Mouse (Mus musculus): ENCODE results near the gene Rhbdf1. TPM values are rescaled to one million over a fixed set of nuclear protein-coding genes. Genes with fewer than 3 reads are reported as not detected.
A peak's percentile ranks its signal among the peaks of the same experiment; 100 is the strongest.

The Rhbdf1 gene
- 10 to 100 TPM; 17.8 to 17.9 TPM for total RNA-seq (2021)
- long read RNA-seq, experiment 1, transcript Rhbdf1-201 (18 exons, 2,946 nt), result major isoform, 6 of 35 reads
- long read RNA-seq, experiment 1, partial matches to known transcripts, result 4 of 35 reads
- long read RNA-seq, experiment 1, other reads (novel, unspliced or antisense), result 25 of 35 reads
- long read RNA-seq, experiment 2, partial matches to known transcripts, result 2 of 18 reads
- long read RNA-seq, experiment 2, other reads (novel, unspliced or antisense), result 14 of 18 reads

DNA sequence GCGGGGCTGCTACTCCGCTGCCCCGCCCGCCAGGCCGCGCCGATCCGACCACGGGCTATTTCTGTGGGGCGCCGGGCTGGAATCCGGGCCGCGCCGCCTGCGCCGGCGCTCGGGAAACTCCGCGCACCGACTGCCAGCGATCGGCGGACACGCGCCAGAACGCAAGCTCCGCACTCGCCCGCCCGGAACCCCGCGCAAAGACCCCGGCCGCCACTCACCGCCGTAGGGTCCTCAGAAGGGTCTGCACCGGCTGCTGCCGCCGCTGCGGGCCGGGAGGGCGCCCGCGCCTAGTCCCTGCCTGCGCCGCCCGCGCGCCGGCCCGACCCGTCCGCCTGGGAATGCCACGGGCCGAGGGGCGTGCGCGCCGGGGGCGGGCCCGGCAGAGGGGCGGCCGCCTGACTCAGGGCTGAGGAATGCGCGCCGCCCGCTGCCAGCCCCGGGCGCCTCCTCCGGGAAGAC lies at the start of gene Rhbdf1:
Rhbdf1 (minus strand) TSS at position 350 of the 459 bp plus-strand sequence.
- peak; percentile 47 for DNase-seq (ENCODE audit: low spot score)

DNA sequence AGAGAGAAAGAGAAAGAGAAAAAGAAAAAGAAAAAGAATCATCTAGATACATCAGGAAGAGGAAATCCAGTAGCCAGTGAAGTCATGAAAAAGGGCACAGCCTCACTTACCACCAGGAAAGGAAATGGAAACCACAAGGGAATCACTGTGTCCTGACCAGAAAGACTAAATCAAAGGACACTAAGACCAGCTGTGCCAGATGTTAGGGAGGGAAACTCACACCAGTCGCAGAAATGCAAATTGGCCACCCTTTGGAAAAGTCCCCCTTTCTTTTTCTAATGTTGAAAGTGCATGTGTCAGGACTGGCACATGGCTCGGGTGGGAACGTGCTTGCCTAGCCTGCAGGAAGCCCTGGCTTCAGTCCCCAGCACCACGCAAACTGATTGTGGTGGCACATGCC lies 49.1 kb upstream of the Rhbdf1 start:
- DNase-seq (ENCODE audit: low spot score), result no peak

DNA sequence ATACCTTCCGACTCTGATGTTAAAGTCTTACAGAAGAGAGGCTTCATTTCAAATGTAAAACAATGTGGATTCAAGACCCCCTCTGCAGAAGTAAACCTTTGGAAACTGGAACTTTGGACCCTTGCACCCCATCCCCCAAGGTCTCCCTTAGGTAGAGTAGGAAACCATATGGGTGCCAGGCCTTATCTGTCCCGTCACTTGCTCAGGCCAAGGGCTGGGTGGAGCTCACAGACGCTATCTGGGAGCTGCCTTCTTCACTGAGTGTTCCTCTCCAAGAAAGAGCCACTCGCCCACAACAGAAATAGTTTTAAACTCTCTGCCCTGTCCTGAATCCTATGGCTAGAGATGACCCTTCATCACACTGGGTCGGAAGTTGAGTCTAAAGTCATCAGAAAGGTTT lies 46.9 kb upstream of the Rhbdf1 start:
- no peak for DNase-seq (ENCODE audit: low spot score)

DNA sequence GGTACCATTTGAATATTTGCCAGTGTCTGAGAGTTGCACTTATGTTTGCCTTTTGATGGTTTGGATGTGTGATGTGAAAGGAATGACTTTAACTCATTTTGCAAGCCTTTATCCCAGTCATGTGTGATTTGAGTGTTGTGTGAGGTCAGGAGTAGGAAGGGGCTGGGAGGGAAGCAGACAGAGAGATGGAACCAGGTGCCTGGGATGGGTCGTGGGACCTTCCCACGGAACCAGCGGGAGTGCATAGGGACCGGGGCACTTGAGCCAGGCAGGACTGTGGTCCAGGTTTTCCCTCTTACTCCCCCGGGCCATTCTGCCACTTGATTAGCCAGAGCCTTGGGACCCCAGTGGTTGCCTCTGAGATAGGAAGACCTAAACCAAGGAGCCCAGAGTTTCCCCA lies 45.9 kb upstream of the Rhbdf1 start:
- DNase-seq (ENCODE audit: low spot score), result no peak

DNA sequence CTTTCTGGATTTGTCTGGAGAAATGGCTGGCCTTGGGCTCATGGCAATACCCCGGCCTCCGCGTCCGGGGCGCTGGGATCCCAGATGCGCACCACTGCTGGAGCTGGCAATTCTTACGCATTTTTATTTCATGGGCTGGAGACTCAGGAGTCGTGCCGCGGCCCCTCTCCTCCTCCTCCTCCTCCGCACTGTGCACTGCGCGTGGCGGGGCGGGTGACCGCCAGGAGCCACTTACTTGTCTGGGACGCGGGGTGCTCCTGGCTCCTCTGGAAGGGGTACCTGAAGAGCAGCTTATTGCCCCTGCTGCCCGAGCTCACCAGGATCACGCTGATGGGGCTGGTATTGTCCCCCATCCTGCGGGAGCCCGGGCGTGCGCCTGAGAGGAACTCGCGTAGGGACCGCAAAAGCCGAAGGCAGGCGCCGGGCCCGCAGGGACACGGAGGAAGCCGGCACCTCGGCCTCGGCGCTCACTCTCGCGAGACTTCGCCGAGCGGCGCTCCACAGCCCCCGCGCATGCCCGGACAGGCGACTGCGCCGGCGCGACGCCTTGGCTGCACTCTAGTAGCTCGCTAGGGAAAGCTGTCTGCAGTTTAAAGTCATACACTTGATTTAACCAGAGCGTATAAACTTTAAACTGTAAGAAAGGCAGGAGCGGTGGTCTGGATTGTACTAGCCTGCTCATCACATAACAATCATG lies 45.2 kb upstream of the Rhbdf1 start, which contains the start of gene Nprl3:
Nprl3 (minus strand) TSS at position 520 of the 697 bp plus-strand sequence.
- DNase-seq (ENCODE audit: low spot score), result peak; percentile 95

DNA sequence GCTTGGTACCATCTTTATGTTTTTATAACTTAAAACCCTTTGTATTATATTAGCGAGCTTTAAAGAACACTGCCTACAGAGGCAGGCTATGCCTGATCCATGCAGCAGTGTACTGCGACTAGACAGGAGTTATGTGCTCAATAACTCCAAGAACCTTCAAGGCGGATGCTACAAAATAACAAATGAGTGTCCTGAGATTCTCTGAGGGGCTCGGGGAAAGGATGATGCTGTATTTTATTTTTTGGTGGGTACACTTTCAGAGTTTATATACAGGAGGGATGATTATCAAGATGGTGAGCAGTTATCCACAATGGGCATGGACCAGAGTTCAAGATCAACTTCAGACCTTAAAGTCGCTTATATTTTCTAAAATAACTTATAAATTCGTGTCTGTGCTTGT lies 44.7 kb upstream of the Rhbdf1 start:
- no peak for DNase-seq (ENCODE audit: low spot score)

DNA sequence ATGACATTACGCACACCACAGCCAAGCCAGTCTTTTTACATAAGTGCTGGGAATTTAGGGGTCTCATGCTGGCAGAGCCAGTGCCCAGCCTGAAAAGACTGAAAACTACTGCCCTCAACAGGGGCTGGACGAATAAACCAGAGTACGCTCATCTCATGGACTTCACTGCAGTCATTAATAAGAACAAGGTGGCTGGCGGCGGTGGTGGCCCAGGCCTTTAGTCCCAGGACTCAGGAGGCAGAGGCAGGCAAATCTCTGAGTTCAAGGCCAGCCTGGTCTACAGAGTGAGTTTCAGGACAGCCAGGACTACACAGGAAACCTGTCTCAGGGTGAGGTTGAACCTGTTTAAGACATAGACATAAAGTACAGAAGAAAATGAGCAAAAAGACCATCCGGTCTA lies 44.1 kb upstream of the Rhbdf1 start:
- DNase-seq (ENCODE audit: low spot score), result no peak

DNA sequence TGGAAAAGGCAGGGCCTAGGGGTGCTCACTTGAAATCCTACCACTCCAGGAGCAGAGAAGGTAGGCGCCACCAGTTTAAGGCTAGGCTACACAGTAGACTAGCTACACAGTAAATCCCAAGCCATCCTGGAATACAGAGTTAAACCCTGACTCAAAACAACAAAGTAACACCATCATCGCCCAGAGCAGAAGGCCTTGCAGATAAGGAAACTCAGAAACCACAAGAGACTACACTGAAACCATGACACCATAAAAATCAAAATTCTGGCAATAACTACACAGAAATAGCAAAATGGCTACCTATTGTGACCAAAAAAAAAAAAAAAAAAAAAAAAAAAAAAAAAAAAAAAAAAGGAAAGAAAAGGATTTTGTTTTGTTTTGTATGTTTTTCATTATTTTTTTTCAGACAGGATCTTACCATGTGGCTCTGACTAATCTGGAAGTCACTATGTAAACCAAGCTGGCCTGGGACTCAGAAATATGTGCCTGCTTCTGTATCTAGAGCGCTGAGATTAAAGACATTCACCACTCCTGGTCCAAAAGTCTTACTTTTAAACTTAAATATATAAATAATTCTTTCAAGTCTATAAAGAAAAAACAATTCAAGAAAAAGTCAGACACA lies 43.1 kb upstream of the Rhbdf1 start:
- no peak for DNase-seq (ENCODE audit: low spot score)

DNA sequence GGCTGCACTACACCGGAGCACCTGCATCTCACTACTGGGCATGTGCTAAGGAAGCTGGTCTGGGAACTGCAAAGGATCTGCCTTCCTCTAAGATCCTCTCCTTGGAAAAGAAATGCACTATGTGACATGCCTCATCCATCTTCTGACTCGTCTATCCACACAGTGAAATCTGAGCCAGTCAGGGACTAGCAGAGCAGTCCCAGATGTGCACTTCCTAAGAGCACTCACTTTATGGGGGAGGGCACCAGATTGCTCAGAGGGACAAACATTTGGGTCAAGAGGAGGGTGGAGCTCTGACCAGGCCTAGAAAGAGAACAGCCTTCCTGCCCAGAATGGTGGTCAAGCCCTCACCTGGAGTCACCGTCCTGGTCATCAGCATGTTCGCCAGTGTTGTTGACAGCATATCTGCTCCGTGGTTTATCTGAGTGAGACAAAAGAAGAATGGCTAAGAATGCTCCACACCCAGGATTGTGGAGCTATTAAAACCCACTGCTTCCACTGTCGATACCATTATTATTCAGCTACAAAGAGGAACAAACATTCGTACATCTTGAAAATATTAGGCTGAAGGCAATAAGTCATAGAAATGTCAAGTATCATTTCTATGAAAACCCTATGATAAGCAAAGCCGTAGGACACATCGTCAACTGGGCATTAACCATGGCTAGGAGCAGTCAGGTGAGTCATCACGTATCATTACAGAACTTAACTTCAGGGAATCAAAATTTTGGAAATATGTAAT lies 40.7 kb upstream of the Rhbdf1 start:
- no peak for DNase-seq (ENCODE audit: low spot score)

DNA sequence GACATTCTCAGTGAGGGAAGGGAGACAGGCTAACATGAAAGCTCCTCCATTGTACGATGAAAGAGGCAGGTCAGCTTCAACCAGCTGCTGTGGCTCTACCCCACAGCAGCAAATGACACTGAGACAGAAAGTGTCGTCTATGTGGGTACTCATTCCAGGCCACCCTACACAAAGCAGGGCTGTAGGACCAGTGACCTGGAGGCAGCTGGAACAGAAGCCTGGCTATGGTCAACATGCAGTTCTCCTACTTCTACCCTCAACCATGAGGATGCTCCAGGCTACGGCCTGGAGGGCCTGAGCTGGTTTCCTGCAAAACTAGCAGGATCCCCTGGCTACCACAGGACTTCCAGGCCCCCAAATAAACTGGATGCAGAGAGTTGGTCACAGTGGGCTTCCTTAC lies 34.5 kb upstream of the Rhbdf1 start:
- no peak for DNase-seq (ENCODE audit: low spot score)

DNA sequence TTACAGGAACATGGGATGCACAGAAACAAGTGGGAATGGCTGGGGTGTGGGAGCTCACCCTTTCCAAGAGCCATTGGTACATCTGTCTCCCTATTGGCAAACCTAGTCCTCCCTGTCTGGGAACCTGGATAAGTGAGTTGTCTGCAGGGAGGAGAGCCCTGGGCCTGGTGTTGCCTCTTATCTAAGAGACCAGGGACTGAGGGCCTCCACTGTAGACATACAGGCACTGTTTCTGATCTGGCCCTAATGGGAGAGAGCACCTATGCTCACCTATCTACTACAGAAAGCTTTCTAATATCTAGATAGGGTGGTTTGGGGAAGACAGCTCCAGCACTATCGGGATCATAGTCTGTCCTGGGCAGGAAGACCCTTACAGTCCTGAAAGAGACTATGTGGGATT lies 34.0 kb upstream of the Rhbdf1 start:
- DNase-seq (ENCODE audit: low spot score), result no peak

DNA sequence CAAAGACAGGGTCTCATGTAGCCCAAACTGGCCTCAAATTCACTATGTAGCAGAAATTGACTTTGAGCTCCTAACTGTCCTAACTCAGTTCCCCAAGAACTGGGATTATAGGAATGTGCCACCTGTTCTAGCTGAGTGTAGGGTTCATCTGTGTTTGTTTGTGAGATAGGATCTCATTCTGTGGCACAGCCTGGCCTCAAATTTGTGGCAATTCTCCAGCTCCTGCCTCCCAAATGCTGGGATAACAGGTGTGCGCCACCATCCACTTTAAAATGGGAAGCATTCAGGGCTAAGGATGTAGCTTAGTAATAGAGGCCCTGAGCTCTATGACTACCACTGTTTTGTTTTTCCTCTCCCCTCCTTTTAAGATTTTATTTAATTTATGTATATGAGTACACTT lies 31.0 kb upstream of the Rhbdf1 start:
- DNase-seq (ENCODE audit: low spot score), result no peak

DNA sequence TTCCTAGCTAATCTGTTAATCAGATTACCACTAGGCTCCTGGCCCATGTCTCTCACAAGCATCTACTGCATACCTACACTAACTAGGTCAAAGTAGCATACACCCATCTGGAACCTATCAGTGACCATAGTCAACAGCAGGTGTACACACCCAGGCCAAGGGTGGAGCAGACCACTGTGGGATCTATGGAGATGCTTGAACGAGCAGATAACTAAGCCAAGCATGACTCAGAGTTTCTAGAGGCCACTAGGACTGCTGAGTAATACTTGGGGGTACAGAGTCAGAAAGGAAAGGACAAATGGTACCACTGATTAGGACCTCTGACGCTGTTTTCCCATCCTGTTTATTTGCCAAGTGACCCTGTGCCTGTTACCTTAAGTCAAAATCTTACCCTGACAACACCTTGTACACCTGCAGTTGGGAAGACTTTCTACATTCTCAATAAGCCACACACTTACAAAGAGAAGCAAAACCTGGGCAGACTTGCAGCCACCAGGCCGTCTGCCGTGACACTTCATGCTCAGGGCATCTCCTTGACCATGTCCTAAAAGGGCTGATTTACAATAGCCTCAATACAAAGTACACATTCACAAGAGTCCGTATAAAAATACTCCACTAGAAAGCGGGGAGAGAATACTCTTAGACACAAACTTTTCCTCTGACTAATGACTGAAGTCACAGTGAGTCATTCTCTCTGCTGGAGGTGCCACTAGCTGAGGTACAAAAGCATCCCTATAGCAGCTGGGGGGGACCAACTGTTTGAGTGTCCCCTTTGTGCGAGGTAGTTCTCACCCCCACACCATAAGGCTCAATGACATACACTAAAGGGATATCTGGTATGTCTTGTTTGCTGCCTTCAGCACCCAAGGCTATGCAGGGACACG lies 29.0 kb upstream of the Rhbdf1 start:
- no peak for DNase-seq (ENCODE audit: low spot score)

DNA sequence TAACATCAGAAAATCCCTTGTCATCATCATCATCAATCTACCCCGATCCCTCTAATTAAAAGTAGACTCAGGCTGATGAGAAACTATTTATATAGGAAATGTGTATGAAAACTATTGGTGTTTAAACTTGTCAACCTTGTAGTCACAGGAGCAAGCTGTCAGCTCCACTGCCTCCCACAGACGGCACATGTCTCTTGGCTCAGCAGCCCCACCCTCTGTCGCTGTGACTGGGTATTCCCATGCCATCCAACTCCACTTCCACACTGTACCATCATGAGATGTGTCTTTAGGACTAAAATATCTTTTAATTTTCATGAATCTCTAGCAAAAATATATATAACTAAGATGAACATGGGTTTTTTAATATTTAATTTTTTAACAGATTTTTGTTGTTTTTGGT lies 26.2 kb upstream of the Rhbdf1 start:
- DNase-seq (ENCODE audit: low spot score), result no peak

DNA sequence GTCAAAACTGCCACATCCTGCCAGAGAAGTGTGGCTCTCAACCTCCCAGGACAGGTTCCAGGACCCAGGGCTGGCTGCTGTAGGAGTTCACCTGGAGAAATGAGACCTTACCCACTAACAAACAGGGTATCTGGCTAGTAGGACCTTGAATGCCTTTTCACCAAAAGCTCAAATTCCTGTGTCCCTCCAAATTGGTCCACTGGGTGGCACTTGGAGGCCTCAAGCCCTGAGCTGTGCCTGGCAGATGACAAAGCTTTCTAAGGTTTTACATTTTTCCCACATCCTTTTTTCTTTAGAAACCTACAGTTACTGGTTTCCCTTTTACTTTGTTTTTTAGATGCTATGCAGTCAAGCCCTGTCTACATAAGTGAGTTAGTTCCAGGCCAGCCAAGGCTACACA lies 25.0 kb upstream of the Rhbdf1 start:
- DNase-seq (ENCODE audit: low spot score), result no peak

DNA sequence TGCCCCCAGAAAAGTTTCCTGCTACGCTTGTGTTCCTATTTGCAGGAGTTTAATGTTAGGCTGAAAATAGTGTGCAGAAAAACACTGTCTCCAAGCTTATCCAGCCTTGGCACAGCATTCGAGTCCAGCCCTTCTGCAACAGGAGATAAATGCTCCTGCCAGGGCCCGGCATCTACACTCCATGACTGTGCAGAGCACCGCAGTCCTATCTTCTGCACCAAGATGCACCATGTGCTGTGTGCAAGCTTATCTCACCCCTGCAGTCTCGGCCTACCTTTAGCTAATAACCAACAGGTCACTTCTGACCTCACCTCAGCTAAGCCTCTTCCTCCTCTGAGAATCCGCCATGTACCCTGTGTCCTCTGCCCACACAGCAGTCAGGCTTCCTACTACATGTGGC lies 23.5 kb upstream of the Rhbdf1 start:
- no peak for DNase-seq (ENCODE audit: low spot score)

DNA sequence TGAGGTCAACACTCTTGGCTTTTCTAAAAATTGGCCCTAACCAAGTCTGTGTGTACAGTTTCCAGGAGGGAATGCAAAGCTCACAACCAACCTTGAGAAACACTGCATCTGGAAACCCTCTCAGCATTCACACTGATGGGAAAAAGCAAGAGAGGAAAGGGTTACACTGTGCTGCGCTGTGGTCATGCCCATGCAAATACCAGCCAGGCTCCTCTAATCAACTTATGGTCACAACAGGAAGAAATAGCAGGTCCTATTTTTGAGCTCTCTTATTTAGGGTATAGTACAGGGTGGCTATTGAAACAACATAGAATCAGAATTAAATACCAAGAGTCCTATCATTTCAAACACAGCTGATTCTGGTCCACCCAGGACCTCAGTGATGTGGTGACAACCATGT lies 22.5 kb upstream of the Rhbdf1 start:
- no peak for DNase-seq (ENCODE audit: low spot score)

DNA sequence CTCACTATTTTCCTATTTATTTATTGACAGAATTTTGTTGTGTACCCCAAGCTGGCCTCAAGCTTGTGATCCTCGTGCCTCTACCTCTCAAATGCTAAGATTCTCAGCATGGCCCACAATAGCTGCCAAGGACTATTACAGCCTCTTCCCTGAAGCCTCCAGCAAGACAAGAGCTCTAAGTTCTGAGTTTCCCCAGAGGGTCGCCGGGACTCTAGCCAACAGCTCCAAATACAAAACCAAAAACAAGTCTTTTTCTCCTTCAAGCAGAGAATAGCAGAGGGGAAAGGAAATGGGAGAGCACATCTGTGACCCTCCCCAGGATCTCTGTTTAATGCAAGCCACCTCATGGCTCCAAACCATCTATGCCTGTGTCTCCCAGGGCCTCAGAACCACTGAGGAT lies 22.0 kb upstream of the Rhbdf1 start:
- peak; percentile 56 for DNase-seq (ENCODE audit: low spot score)

DNA sequence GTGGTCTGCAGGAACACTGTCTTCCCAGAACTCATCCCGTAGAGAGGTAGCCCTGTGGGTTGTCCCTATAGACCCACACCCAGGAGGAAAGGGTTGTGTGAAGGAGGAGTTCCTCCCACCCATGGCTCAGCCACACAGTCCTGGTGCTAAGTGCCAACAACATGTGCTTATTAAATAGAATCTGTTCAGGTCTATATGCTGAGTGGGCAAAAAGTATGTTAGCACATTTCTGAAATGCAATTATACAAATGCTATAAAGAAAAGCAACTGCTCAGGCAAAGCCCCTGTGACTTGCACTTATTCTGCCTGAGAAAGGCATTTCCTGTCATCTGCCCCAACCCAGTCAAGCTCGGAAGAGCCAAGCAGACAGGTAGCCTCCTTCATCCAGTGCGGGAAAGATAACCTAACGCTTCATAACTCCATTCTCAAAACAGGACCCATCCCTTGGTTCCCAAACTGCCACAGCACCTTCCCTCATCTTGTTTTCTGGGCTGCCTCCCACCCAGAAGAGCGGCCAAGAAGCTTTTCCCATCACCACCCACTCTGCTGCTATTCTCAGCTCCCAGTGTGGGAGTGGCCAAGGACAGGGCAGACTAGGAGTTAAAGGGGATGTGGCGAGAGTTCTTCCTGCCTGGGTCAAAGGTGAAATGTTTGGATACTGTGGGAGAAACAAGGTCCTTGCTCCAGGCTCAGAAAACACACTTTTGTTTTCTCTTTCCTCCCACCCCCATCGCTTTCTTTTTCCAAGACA lies 21.3 kb upstream of the Rhbdf1 start:
- DNase-seq (ENCODE audit: low spot score), result no peak

DNA sequence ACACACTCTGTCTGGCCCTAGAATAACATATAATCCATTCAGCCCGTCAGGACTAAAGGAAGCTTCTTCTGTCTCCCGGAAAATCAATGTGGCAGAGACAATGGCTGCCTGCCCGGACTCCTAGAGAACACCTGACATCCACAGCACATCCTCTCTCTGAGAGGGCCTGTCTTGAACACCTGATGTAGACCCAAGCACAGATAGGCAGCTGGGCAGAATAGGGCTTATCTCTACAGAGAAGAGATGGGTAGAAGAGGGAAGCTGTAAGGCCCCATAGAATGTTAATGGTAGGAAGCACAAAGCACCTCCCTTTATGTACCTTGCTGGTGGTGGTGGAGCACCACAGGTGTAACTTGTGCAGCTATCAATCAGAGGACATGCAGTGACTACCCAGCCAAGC lies 20.1 kb upstream of the Rhbdf1 start:
- DNase-seq (ENCODE audit: low spot score), result no peak

All from gastrocnemius, adult 18-20 months (tissue).